ENCODE assay signal across 18 mouse cellular contexts in the genomic region with DNA sequence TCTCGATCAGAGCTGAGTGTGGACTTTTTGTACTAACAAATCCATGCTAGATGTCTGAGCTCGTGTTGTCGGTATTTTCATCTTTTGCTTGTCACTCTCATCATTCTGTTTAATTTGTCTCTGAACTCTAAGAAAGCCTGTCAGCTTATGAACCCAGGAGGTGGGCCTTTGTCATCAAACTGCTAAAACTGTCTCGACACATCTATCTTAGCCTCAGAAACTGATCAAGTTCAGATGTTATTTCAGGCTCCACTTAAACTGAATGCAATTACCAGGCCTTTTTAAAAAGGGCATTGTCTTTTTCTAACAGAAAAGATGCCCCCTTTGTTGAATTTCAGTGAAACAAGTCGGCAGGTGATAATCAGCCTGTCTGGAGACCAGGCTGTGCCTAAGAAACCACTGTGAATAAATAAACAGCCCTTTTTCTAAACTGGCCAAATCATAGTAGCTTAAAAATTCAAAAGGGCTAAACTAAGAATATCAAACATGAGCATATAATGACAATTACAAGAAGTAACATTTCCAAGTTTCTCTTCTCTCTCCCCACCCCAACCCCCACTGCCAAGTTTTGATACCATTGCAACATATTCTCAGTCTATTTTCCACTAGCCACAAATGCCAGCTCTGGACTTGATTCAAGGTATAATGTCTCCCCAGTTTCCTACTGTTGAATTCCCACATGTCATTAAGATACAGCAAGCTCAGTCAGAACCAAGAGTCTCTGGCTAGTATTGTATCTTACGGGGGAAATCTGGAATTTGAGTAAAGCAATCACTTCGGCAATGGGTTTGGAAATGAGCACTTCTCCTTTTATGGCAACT.
DNase-seq lines count a peak whose midpoint lies in the region; ATAC-seq and TF ChIP-seq lines count a peak whose summit lies in the region.
"Had no signal": no experiment of that assay in that cellular context is flagged by ENCODE, and none has a peak within 500 bp of the region (broad histone marks: within the 10 kb centered on the region; RNA-seq: fewer than 3 reads in every experiment).

No protein-coding gene starts in this region.

- no peak overlapping the region for H3K27ac ChIP-seq in liver, adult 2 months (replicated peaks; ENCODE audit: insufficient read depth, low read depth, low read length)
- no peak overlapping the region for H3K27ac ChIP-seq in liver, embryonic 12.5 days
- H3K27ac ChIP-seq: hindbrain, embryonic 12.5 days; limb, embryonic 12.5 days; stomach, embryonic 15.5 days had no signal

- WGBS in liver, adult 2 months = 82% methylated on average over 7 of the region's 7 CpGs
- 62% methylated on average over 7 of the region's 7 CpGs for WGBS in liver, embryonic 12.5 days (ENCODE audit: insufficient replicate concordance)

- H3K27me3 ChIP-seq in liver, adult 2 months (ENCODE audit: control insufficient read depth, insufficient read depth, low read length) = no peaks in the 10 kb centered on the region
- H3K27me3 ChIP-seq in liver, embryonic 12.5 days (replicated peaks) = no peaks in the 10 kb centered on the region
- H3K27me3 ChIP-seq: hindbrain, embryonic 12.5 days; limb, embryonic 12.5 days; Patski; stomach, embryonic 15.5 days had no signal

- H3K79me2 ChIP-seq in liver, adult 2 months (ENCODE audit: control insufficient read depth, insufficient read depth, low read length) = no peaks in the 10 kb centered on the region

- DNase-seq in adrenal gland, postnatal 14 days = peak; percentile 16
- no peak for DNase-seq in adrenal gland, postnatal 4 days (ENCODE audit: low spot score in 2 of 2)
- DNase-seq in liver, adult 2 months (ENCODE audit: extremely low read depth, low read depth, low spot score) = peak; percentile 66
- peak; percentile 52 for DNase-seq in gonadal fat pad, adult 2 months (ENCODE audit: low read depth)
- DNase-seq in urinary bladder, postnatal 14 days (ENCODE audit: low spot score) = no peak
- no peak for DNase-seq in kidney, adult 18-20 months
- no peak for DNase-seq in T-cell, adult 2 months (ENCODE audit: low spot score)
- DNase-seq: cerebellum, postnatal 36 days; heart, adult 11 months; kidney, postnatal 10 days; liver, postnatal 0 days; spleen, adult 18-20 months had no signal

- ATAC-seq in liver, embryonic 12.5 days = no peak
- ATAC-seq: intestine, embryonic 16.5 days; Patski had no signal

- H3K4me1 ChIP-seq in liver, adult 2 months (ENCODE audit: control insufficient read depth, insufficient read depth, low read length) = peaks cover 9% of the 10 kb centered on the region; the same call in 1 of the 2 replicates
- no peaks in the 10 kb centered on the region for H3K4me1 ChIP-seq in liver, embryonic 12.5 days
- H3K4me1 ChIP-seq: hindbrain, embryonic 12.5 days; limb, embryonic 12.5 days; stomach, embryonic 15.5 days had no signal

- no peak for TF ChIP-seq CTCF in liver, adult 2 months (IDR thresholded peaks at IDR 0.05; ENCODE audit: low read depth, low read length)

- H3K9ac ChIP-seq in liver, adult 2 months (ENCODE audit: low read depth, low read length) = no peak overlapping the region
- no peak overlapping the region for H3K9ac ChIP-seq in liver, embryonic 12.5 days
- H3K9ac ChIP-seq: hindbrain, embryonic 12.5 days; limb, embryonic 12.5 days; liver, postnatal 0 days; stomach, embryonic 15.5 days had no signal

- no peak overlapping the region for H3K4me3 ChIP-seq in liver, adult 2 months (ENCODE audit: insufficient read depth, low read depth, low read length)
- H3K4me3 ChIP-seq in liver, embryonic 12.5 days = no peak overlapping the region
- H3K4me3 ChIP-seq: hindbrain, embryonic 12.5 days; limb, embryonic 12.5 days; stomach, embryonic 15.5 days had no signal

- no peak for TF ChIP-seq POLR2A in liver, adult 2 months (IDR thresholded peaks at IDR 0.05; ENCODE audit: extremely low read depth, insufficient read depth, low read length)

- H3K9me3 ChIP-seq in liver, embryonic 12.5 days (replicated peaks) = no peaks in the 10 kb centered on the region
- H3K9me3 ChIP-seq: hindbrain, embryonic 12.5 days; limb, embryonic 12.5 days; stomach, embryonic 15.5 days had no signal

- H3K36me3 ChIP-seq in liver, adult 2 months (ENCODE audit: control insufficient read depth, insufficient read depth, low read length) = no peaks in the 10 kb centered on the region
- no peaks in the 10 kb centered on the region for H3K36me3 ChIP-seq in liver, embryonic 12.5 days
- H3K36me3 ChIP-seq: hindbrain, embryonic 12.5 days; limb, embryonic 12.5 days; stomach, embryonic 15.5 days had no signal

- no peak overlapping the region for H3K4me2 ChIP-seq in liver, embryonic 12.5 days
- H3K4me2 ChIP-seq: hindbrain, embryonic 12.5 days; limb, embryonic 12.5 days; stomach, embryonic 15.5 days had no signal

Comparison
In these comparisons a context has a peak if more than half of its experiments do, and no peak if none do; other contexts are left out.
1. DNase-seq: peak in adrenal gland, postnatal 14 days (single experiment), liver, adult 2 months (single experiment) and gonadal fat pad, adult 2 months (single experiment); none in adrenal gland, postnatal 4 days (0 of 2), urinary bladder, postnatal 14 days (single experiment), kidney, adult 18-20 months (single experiment) and T-cell, adult 2 months (single experiment).